Mouse (Mus musculus): Measurements from ENCODE around the gene Dapk2.

The Dapk2 gene

DNA sequence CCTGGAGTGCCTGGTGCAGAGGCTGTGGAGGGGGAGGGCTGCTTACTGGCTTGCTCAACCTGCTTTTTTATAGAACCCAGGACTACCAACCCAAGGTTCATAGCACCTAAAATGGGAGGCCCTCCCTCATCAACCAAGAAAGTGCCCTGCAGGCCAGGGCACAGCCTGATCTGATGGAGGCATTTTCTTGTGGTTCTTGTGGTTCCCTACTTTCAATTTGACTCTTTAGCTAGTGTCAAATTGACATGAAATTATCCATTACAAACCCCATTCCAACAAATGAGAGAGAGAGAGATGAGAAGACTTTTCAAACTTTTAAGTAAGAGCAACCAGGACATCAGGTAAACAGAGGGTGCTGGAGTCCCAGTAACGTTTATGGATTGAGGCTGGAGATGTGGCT is 15.8 kb upstream of the Dapk2 start:
- DNase-seq (ENCODE audit: low spot score), result no peak

DNA sequence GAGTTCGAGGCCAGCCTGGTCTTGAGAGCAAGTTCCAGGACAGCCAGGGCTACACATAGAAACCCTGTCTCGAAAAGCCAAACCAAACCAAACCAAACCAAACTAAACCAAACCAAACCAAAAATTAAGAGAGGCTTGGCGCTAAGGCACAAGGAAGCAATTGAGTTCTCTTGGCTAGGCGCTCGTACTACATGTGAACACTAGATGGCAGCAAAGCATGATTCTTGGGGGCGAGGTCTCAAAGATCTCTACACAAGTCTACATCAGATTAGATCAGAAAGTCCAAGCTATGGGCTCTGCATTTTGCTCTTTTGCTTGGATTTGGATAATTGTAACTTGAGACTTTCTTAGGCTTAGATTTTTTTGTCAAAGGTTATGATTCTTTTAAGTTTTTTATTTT is 13.8 kb upstream of the Dapk2 start:
- DNase-seq (ENCODE audit: low spot score), result peak; percentile 79

GRCm38 (mm10) chr9:66146141-66146540 is 11.9 kb upstream of the Dapk2 start:
- no peak for DNase-seq (ENCODE audit: low spot score)

- DNase-seq (ENCODE audit: low spot score), result no peak
Observed at GRCm38 (mm10) chr9:66152011-66152410, 6.0 kb upstream of the Dapk2 start.

DNA sequence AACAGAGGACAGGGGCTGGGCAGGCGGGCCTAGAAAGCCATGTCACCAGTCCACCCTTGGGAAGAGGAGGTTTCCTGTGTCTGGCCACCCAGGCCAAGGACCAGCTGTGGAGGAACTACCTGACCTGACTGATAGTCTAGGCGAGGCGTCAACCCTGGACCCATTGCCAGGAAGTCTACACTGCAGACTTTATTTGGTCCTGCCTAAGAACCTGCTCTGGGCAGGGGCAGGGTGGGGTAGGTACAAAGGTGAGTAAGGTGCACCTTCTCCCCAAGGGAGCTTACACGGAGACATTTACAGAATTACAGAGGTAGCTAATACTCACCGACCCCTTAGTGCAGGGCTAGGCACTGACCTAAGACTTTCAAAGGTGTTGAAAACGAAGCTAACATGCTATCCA is 4.4 kb upstream of the Dapk2 start:
- no peak for DNase-seq (ENCODE audit: low spot score)

- no peak for DNase-seq (ENCODE audit: low spot score)
Observed at GRCm38 (mm10) chr9:66154013-66154412, 4.0 kb upstream of the Dapk2 start.

DNA sequence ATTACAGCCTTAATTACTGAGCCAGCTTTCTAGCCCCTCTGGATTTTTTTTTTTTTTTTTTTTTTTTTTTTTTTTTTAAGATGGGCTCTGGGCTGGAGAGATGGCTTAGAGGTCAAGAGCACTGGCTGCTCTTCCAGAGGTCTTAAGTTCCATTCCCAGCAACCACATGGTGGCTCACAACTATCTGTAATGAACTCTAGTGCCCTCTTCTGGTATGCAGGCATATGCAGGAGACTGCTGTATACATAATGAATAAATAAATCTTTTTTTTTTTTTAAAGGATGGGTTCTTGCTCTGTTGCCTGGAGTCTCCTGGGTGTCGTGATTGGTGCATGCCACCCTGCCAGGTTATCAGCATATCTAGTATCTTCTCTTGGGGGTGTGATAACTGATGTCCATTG is 2.5 kb upstream of the Dapk2 start:
- no peak for DNase-seq (ENCODE audit: low spot score)

DNA sequence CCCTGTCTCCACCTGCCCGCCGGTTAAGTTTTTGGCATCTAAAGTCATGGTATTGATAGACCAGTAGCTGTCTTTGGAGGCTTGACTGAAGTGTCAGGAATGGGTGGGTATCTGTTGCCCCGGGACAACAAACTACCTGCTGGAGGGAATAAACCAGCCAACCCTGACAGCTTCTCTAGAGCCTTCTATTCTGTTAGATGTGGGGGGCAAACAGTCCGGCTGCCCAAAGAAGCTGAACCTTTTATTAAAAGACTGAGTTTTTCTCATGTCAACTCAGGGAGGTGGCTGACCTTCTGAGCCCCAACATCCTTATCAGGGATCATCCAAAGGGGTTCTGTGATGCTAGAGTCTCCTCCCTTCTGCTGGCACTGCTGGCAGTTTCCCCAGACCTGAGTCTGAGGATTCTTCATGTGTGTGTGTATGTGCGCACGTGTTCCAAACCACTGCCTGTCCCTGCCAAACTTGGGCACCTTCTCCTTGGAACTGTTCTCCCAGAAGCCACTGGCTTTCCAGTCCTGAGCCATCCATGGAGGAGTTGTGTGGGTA is 935 bp downstream of the Dapk2 start:
- no peak for DNase-seq (ENCODE audit: low spot score)

DNA sequence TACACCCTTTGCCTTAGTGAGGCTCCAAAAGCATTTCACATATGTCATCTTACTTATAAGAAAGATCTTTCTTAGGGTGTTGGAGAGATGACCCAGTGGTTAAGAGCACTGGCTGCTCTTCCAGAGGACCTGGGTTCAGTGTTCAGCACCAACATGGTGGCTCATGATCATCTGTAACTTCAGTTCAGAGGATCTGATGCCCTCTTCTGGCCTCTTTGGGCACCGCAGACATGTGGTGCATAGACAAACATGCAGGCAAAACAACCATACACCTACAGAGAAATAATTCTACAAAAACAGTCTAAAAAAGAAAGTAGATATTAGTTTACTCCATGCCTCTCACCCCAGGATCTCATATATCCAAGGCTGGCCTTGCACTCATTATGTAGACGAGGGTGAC is 2.1 kb downstream of the Dapk2 start:
- DNase-seq (ENCODE audit: low spot score), result no peak

GRCm38 (mm10) chr9:66162995-66163394 is 5.0 kb downstream of the Dapk2 start:
- DNase-seq (ENCODE audit: low spot score), result no peak

DNA sequence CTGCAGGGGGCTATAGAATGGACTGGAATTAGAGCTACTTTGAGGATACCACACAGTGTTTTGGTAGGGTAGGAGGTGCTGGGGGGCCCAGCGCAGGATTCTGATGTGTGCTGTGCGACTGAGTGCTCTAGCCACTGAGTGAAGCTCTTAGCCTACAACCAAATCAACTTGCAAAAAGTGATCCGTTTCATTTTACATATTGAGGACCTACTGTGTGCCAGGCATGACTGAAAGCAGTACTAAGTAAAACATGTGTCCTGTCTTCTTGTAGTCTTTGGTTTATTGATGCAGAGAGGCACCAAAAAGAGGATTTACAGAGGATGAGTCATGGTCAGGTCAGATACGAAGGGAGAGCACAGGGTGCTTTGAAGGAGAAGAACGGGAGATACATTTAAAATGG is 9.2 kb downstream of the Dapk2 start:
- DNase-seq (ENCODE audit: low spot score), result no peak

GRCm38 (mm10) chr9:66168233-66168632 is 10.2 kb downstream of the Dapk2 start:
- DNase-seq (ENCODE audit: low spot score), result peak; percentile 48

DNA sequence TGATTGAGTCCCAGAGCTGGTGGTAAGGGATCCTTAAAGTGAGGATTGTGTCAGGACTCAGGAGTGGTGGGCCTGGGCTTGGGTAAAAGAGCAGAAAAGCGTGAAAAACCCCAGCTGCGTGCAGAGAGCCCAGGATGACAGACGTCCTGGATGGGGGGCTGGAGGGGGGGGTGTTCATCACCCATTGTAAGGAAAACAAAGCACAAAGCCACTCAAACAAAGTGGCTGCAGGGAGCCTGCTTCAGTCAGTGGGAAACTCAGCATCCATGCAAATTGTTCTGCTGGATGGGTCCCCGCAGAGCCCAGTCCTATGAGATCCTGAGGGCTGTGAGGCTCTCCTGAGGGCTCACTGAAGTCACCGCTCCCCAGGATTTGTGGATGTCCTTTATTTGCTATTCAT is 12.5 kb downstream of the Dapk2 start:
- DNase-seq (ENCODE audit: low spot score), result no peak

DNA sequence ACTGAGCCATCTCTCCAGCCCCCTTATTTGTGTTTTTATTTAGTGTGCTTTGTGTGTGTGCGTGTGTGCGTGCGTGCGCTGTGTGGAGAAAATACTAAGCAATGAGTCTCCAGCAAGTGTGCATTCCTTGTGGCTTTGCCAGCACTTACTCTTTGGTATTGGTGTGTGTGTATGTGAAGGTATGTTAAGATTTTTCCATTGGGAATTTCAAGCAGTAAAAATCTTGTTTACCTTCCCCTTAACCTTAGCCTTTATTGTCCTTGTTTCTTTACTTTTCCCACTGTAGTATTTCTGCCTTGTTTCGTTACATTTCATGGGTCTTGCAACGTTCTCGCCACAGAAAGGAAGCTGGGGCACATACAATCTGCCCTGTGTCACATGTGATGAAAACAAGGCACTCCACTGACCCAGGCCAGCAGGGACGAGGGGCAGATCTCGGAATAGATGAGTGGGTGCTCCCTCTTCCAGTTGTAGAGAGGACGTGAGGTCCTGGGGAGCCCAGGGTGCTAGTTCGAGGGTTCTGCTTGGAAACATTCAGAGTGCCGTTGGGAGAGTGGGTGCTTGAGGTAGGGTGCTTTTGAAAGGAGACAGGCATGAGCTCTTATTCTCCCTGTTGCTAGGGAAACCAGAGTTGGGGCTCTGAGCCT is 13.4 kb downstream of the Dapk2 start:
- peak; percentile 57 for DNase-seq (ENCODE audit: low spot score)

- DNase-seq (ENCODE audit: low spot score), result no peak
Observed at GRCm38 (mm10) chr9:66173316-66173855, 15.4 kb downstream of the Dapk2 start.

- no peak for DNase-seq (ENCODE audit: low spot score)
Observed at GRCm38 (mm10) chr9:66174985-66175384, 17.0 kb downstream of the Dapk2 start.

GRCm38 (mm10) chr9:66177975-66178374 is 20.0 kb downstream of the Dapk2 start:
- DNase-seq (ENCODE audit: low spot score), result no peak

DNA sequence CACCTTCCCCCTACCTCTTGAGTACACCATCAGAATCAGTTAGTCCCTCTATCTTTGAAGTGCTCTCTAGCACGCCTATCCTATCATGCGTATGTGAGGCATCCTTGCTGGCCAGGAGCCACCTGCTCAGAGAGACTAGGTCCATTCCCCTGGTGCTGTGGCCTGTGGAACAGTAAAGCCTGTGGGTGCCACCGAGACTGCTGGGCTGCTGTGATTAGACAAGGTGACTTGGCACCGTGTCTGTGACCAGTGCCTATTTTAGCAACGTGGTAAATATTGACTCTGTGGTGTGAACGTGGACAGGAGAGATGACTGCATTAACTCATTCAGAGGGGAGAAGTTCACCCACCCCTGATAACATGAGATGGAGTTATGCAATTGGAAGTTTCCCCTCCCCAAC is 21.8 kb downstream of the Dapk2 start:
- DNase-seq (ENCODE audit: low spot score), result peak; percentile 75

- DNase-seq (ENCODE audit: low spot score), result peak; percentile 85
Observed at GRCm38 (mm10) chr9:66181126-66181825, 23.3 kb downstream of the Dapk2 start.

DNA sequence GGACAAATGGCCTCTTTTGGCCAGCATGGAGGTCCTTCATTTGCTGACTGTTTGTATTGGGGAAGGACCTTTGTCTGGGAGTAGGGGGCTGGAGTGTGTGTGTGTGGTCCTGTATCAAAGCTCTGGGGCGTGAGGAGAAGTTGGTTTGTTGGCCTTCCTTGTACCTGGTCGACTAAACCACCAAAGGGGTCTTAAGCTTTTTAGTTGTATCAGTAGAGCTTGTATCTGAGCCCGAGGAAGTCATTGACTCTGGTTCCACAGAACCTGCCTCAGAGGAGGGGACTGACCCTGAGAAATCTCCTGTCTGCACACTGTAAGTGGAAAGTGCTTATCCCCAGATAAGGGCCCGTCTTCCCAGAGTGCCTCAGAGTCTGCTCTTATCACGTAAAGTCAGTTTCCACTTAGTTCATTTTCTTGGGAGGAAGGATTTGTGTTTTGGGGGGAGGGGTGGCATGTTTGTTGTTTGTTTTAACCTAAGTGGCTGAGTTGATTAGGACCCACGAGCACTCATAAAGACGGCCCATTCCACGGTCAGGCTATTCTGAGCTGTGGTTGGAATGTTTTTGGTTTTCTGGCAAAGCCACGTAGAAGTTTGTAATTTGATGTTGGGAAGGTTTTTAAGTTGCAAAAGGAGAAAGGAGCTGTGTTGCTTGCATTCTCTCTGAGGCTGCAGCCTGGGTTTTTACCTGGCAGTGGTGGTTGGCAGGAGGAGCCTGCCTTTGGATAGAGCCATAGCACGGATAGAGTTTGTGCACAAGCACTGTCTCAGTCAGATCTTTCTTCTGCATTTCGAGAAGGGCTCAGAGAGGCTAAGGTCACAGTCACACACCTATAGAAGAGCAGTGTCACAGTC is 24.0 kb downstream of the Dapk2 start:
- no peak for DNase-seq (ENCODE audit: low spot score)

GRCm38 (mm10) chr9:66182679-66182993 is 24.6 kb downstream of the Dapk2 start:
- DNase-seq (ENCODE audit: low spot score), result no peak

DNA sequence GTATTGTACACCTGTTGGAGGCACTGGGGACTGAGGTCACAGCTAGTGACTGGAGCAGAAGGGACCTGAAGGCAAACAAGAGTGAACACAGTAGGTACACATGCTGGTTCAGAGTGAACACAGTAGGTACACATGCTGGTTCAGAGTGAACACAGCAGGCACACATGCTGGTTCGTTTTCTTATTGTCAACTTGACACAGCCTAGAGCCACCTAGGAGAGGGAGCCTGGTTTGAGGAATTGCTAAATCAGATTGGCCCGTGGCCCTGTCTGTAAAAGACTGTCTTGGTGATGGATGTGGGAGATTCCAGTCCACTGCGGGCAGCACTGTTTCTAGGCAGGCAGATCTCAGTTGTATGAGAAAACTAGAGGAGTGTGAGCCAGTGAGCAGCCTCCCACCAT is 25.0 kb downstream of the Dapk2 start:
- DNase-seq (ENCODE audit: low spot score), result no peak

- no peak for DNase-seq (ENCODE audit: low spot score)
Observed at GRCm38 (mm10) chr9:66184572-66184971, 26.5 kb downstream of the Dapk2 start.
